Mouse (Mus musculus): ENCODE results near the gene Pxn. TPM values are rescaled to one million over a fixed set of nuclear protein-coding genes. Genes with fewer than 3 reads are reported as not detected.

Pxn gene
- total and polyA plus RNA-seq, 2 experiments from 2014 or later, result 18.0 to 41.0 TPM

- H3K36me3 ChIP-seq (ENCODE audit: insufficient read depth, low read length), result no peaks in the 10 kb centered on the region
- H3K4me1 ChIP-seq (ENCODE audit: insufficient read depth, low read length), result peaks cover 17% of the 10 kb centered on the region
- no peak overlapping the region for H3K9ac ChIP-seq (replicated peaks; ENCODE audit: low read length)
- ATAC-seq, result no peak
- no peak overlapping the region for H3K4me3 ChIP-seq (ENCODE audit: low read length)
- H3K27ac ChIP-seq, result no peak overlapping the region
- H3K4me2 ChIP-seq (ENCODE audit: low read depth, low read length), result no peak overlapping the region
- no peaks in the 10 kb centered on the region for H3K9me3 ChIP-seq (ENCODE audit: low read length)
- no peak for TF ChIP-seq CTCF (IDR thresholded peaks at IDR 0.05; ENCODE audit: low read depth)
- WGBS, result 83% methylated on average over 8 of the region's 8 CpGs
- no peak for DNase-seq (ENCODE audit: low spot score)
- no peaks in the 10 kb centered on the region for H3K27me3 ChIP-seq (ENCODE audit: insufficient read depth, low read length)
Observed at GRCm38 (mm10) chr5:115487353-115487752, 19.1 kb upstream of the Pxn start.

- peaks cover 11% of the 10 kb centered on the region; the same call in 1 of the 2 replicates for H3K4me1 ChIP-seq (ENCODE audit: insufficient read depth, low read length)
- ATAC-seq (no peak), DNase-seq (ENCODE audit: low spot score) (no peak)
- no peaks in the 10 kb centered on the region for H3K27me3 ChIP-seq (ENCODE audit: insufficient read depth, low read length)
- H3K9ac ChIP-seq (replicated peaks; ENCODE audit: low read length), result no peak overlapping the region
- H3K4me2 ChIP-seq (ENCODE audit: low read depth, low read length), result 0 out of 2 replicates have a peak overlapping the region, but pooled peaks have one; percentile 53
- no peaks in the 10 kb centered on the region for H3K36me3 ChIP-seq (ENCODE audit: insufficient read depth, low read length)
- WGBS, result 80% methylated on average over 9 of the region's 9 CpGs
- no peaks in the 10 kb centered on the region for H3K9me3 ChIP-seq (ENCODE audit: low read length)
- no peak overlapping the region for H3K4me3 ChIP-seq (ENCODE audit: low read length)
- no peak overlapping the region for H3K27ac ChIP-seq
- TF ChIP-seq CTCF (IDR thresholded peaks at IDR 0.05; ENCODE audit: low read depth), result peak; percentile 15; the same call in 1 of the 2 replicates
Observed at GRCm38 (mm10) chr5:115487942-115488580, 18.4 kb upstream of the Pxn start.

GRCm38 (mm10) chr5:115488841-115489698 is 17.4 kb upstream of the Pxn start:
- DNase-seq (ENCODE audit: low spot score), result peak; percentile 91
- peak; percentile 81 for ATAC-seq
- Histone ChIP-seq H3K27ac (peak overlapping the region; percentile 99), H3K36me3 (ENCODE audit: insufficient read depth, low read length) (no peaks in the 10 kb centered on the region), H3K4me2 (ENCODE audit: low read depth, low read length) (peak overlapping the region; percentile 53), H3K4me1 (ENCODE audit: insufficient read depth, low read length) (peaks cover 11% of the 10 kb centered on the region; the same call in 1 of the 2 replicates), H3K9ac (replicated peaks; ENCODE audit: low read length) (peak overlapping the region; percentile 75), H3K27me3 (ENCODE audit: insufficient read depth, low read length) (no peaks in the 10 kb centered on the region), H3K4me3 (ENCODE audit: low read length) (peak overlapping the region; percentile 28), H3K9me3 (ENCODE audit: low read length) (no peaks in the 10 kb centered on the region)
- TF ChIP-seq CTCF (IDR thresholded peaks at IDR 0.05; ENCODE audit: low read depth), result no peak
- WGBS, result under 1% methylated on average over 38 of the region's 39 CpGs

- WGBS, result under 1% methylated on average over 50 of the region's 50 CpGs
- DNase-seq (ENCODE audit: low spot score) (peak; percentile 94), ATAC-seq (peak; percentile 90)
- no peaks in the 10 kb centered on the region for H3K9me3 ChIP-seq (ENCODE audit: low read length)
- H3K4me3 ChIP-seq (ENCODE audit: low read length), result peak overlapping the region; percentile 28
- peak overlapping the region; percentile 99 for H3K27ac ChIP-seq
- peaks cover 7% of the 10 kb centered on the region; the same call in 1 of the 2 replicates for H3K4me1 ChIP-seq (ENCODE audit: insufficient read depth, low read length)
- no peaks in the 10 kb centered on the region for H3K36me3 ChIP-seq (ENCODE audit: insufficient read depth, low read length)
- no peak for TF ChIP-seq CTCF (IDR thresholded peaks at IDR 0.05; ENCODE audit: low read depth)
- H3K9ac ChIP-seq (replicated peaks; ENCODE audit: low read length), result peak overlapping the region; percentile 68
- H3K27me3 ChIP-seq (ENCODE audit: insufficient read depth, low read length), result no peaks in the 10 kb centered on the region
- H3K4me2 ChIP-seq (ENCODE audit: low read depth, low read length), result peak overlapping the region; percentile 53
Observed at GRCm38 (mm10) chr5:115489699-115490637, 16.5 kb upstream of the Pxn start.

GRCm38 (mm10) chr5:115490638-115491000 is 15.9 kb upstream of the Pxn start:
- no peaks in the 10 kb centered on the region for H3K9me3 ChIP-seq (ENCODE audit: low read length)
- no peak overlapping the region; the same call in 1 of the 2 replicates for H3K4me3 ChIP-seq (ENCODE audit: low read length)
- H3K9ac ChIP-seq (replicated peaks; ENCODE audit: low read length), result no peak overlapping the region
- no peak overlapping the region for H3K27ac ChIP-seq
- DNase-seq (ENCODE audit: low spot score) (no peak), ATAC-seq (no peak)
- H3K27me3 ChIP-seq (ENCODE audit: insufficient read depth, low read length), result no peaks in the 10 kb centered on the region
- peak overlapping the region; percentile 53 for H3K4me2 ChIP-seq (ENCODE audit: low read depth, low read length)
- no peak for TF ChIP-seq CTCF (IDR thresholded peaks at IDR 0.05; ENCODE audit: low read depth)
- no peaks in the 10 kb centered on the region for H3K36me3 ChIP-seq (ENCODE audit: insufficient read depth, low read length)
- WGBS, result 10% methylated on average over 8 of the region's 8 CpGs
- peaks cover 7% of the 10 kb centered on the region; the same call in 1 of the 2 replicates for H3K4me1 ChIP-seq (ENCODE audit: insufficient read depth, low read length)

- Histone ChIP-seq H3K27me3 (ENCODE audit: insufficient read depth, low read length) (no peaks in the 10 kb centered on the region), H3K9ac (replicated peaks; ENCODE audit: low read length) (no peak overlapping the region), H3K9me3 (ENCODE audit: low read length) (no peaks in the 10 kb centered on the region), H3K4me1 (ENCODE audit: insufficient read depth, low read length) (peaks cover 7% of the 10 kb centered on the region; the same call in 1 of the 2 replicates), H3K4me3 (ENCODE audit: low read length) (no peak overlapping the region), H3K36me3 (ENCODE audit: insufficient read depth, low read length) (no peaks in the 10 kb centered on the region), H3K4me2 (ENCODE audit: low read depth, low read length) (peak overlapping the region; percentile 53), H3K27ac (no peak overlapping the region)
- 33% methylated on average over 5 of the region's 5 CpGs for WGBS
- no peak for TF ChIP-seq CTCF (IDR thresholded peaks at IDR 0.05; ENCODE audit: low read depth)
- ATAC-seq, result no peak
- DNase-seq (ENCODE audit: low spot score), result no peak
Observed at GRCm38 (mm10) chr5:115491076-115491475, 15.4 kb upstream of the Pxn start.

Data from hindbrain, postnatal 0 days (tissue).